Mouse (Mus musculus) limb, embryonic 10.5 days (tissue): Measurements from ENCODE around the gene Btbd8. TPM values are rescaled to one million over a fixed set of nuclear protein-coding genes. Genes with fewer than 3 reads are reported as not detected.

Source experiments
- DNase-seq: peaks from one replicate; pipeline ENCODE4 v3.0.0-alpha.2; 2017; ENCODE audit warnings: low spot score
- H3K27ac ChIP-seq: fragments of 300-500 bp; sonication (generic); 2 replicates; pipeline ENCODE4 v1.5.1; 2016; ENCODE audit warnings: mild to moderate bottlenecking
- H3K27me3 ChIP-seq: fragments of 300-500 bp; sonication (generic); 2 replicates; pipeline ENCODE4 v1.6.1; 2016; ENCODE audit warnings: low read depth, mild to moderate bottlenecking; ENCODE audit not compliant: poor library complexity, severe bottlenecking
- H3K36me3 ChIP-seq: fragments of 300-500 bp; sonication (generic); 2 replicates; pipeline ENCODE4 v1.6.1; 2016; ENCODE audit warnings: mild to moderate bottlenecking, moderate library complexity
- H3K4me1 ChIP-seq: fragments of 300-500 bp; sonication (generic); 2 replicates; pipeline ENCODE4 v1.6.1; 2016
- H3K4me3 ChIP-seq: fragments of 300-500 bp; sonication (generic); 2 replicates; pipeline ENCODE4 v1.5.1; 2016; ENCODE audit warnings: mild to moderate bottlenecking, moderate library complexity
- H3K9me3 ChIP-seq: fragments of 300-500 bp; sonication (generic); replicated peaks from 2 replicates; pipeline ENCODE4 v1.6.1; 2016; ENCODE audit warnings: mild to moderate bottlenecking
- WGBS: fragments of 180-500 bp; shearing (Covaris S2); methylation state at CpG from one replicate; pipeline ENCODE4 v1.1.7; 2016; 5-methylcytosine and 5-hydroxymethylcytosine counted together
- polyA plus RNA-seq: library from polyadenylated mRNA; unstranded; fragments of >200 nt; fragmentation: Nextera tagmentation; extraction: Ambion mirVana; gene quantifications from 2 replicates; pipeline ENCODE4 v1.2.1, GENCODE M21; 2016

Gene Btbd8
- 3.0 and 4.0 TPM in 2 replicates for polyA plus RNA-seq

GRCm38 (mm10) chr5:107437464-107438281 is at the start of gene Btbd8:
Gene Btbd8 (plus strand): TSS chr5:107437997.
- H3K27me3 ChIP-seq = no peaks in the 10 kb centered on the region
- DNase-seq = peak; percentile 98
- under 1% methylated on average over 51 of the region's 51 CpGs for WGBS
- H3K4me1 ChIP-seq = peaks cover 15% of the 10 kb centered on the region
- H3K4me3 ChIP-seq = peak within 1 kb of the TSS; percentile 86
- peak within 1 kb of the TSS; percentile 95 for H3K27ac ChIP-seq
- no peaks in the 10 kb centered on the region for H3K9me3 ChIP-seq
- H3K36me3 ChIP-seq = no peaks in the 10 kb centered on the region

DNA sequence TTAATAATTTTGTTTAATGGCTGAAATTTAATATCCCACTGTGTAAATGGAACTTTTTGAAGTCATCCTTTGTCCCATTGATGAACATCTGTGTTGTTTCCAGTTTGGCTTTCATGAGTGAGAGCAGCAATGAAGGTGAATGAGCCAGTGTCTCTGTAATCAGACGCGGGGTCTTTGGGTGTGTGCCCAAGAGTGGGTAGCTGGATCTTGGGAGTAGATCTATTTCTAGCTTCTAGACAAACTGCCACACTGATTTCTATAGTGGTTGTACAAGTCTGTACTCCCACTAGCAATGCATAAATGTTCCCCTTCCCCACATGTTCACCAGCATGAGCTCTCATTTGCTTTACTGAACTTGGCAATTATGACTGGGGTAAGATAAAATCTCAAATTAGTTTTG is 48.4 kb upstream of the Btbd8 start:
- DNase-seq = no peak
- Histone ChIP-seq H3K27me3 (no peaks in the 10 kb centered on the region), H3K27ac (no peak overlapping the region), H3K9me3 (no peaks in the 10 kb centered on the region), H3K4me3 (no peak overlapping the region), H3K36me3 (no peaks in the 10 kb centered on the region), H3K4me1 (peaks cover 1% of the 10 kb centered on the region; the same call in 1 of the 2 replicates)
- WGBS = 95% methylated on average over 2 of the region's 2 CpGs

- peaks cover 4% of the 10 kb centered on the region; the same call in 1 of the 2 replicates for H3K4me1 ChIP-seq
- H3K9me3 ChIP-seq = no peaks in the 10 kb centered on the region
- no peaks in the 10 kb centered on the region for H3K36me3 ChIP-seq
- no peak overlapping the region for H3K27ac ChIP-seq
- DNase-seq = no peak
- WGBS = 51% methylated on average over 2 of the region's 2 CpGs
- H3K27me3 ChIP-seq = no peaks in the 10 kb centered on the region
- H3K4me3 ChIP-seq = no peak overlapping the region
Observed at GRCm38 (mm10) chr5:107394437-107394836, 43.4 kb upstream of the Btbd8 start.

DNA sequence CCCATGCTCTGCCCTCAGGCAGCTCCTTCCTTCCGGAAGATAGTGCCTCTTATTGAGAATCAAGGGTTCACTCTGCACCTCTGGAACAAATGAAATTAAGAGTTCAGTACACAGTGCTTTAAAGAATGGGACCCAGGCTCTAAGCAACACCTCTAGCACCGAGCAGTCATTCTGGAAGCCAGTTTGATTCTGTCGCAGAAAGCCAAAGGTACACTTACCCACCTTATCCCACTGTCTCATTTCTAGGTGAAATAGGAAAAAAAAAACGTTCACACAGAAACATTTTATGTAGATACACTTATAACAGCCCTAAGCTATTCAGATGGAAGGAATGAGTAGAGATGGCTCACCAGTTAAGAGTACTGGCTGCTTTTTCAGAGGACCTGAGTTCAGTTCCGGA is 35.4 kb upstream of the Btbd8 start, which contains the start of gene Ephx4:
Ephx4 (plus strand) TSS at position 301 of the 400 bp plus-strand sequence.
- WGBS = 25% methylated on average over 5 of the region's 5 CpGs
- Histone ChIP-seq H3K27ac (peak within 1 kb of the TSS; percentile 75), H3K4me1 (peaks cover 15% of the 10 kb centered on the region), H3K36me3 (no peaks in the 10 kb centered on the region), H3K9me3 (no peaks in the 10 kb centered on the region), H3K4me3 (peak within 1 kb of the TSS; percentile 66), H3K27me3 (peaks cover 58% of the 10 kb centered on the region)
- DNase-seq = no peak

- DNase-seq = peak; percentile 65
Observed at GRCm38 (mm10) chr5:107403011-107403946, 34.5 kb upstream of the Btbd8 start.

GRCm38 (mm10) chr5:107403947-107404684 is 33.7 kb upstream of the Btbd8 start:
- no peaks in the 10 kb centered on the region for H3K9me3 ChIP-seq
- no peak for DNase-seq
- H3K27me3 ChIP-seq = peaks cover 63% of the 10 kb centered on the region
- WGBS = 41% methylated on average over 12 of the region's 12 CpGs
- peaks cover 15% of the 10 kb centered on the region for H3K4me1 ChIP-seq
- H3K4me3 ChIP-seq = peak overlapping the region; percentile 66
- H3K36me3 ChIP-seq = no peaks in the 10 kb centered on the region
- peak overlapping the region; percentile 75 for H3K27ac ChIP-seq

More at GRCm38 (mm10) chr5:107403011-107403946, 34.5 kb upstream of the Btbd8 start:
- H3K4me3 ChIP-seq = peak overlapping the region; percentile 66
- WGBS = under 1% methylated on average over 79 of the region's 80 CpGs
- H3K27ac ChIP-seq = peak overlapping the region; percentile 75
- peaks cover 63% of the 10 kb centered on the region for H3K27me3 ChIP-seq
- no peaks in the 10 kb centered on the region for H3K9me3 ChIP-seq
- no peaks in the 10 kb centered on the region for H3K36me3 ChIP-seq
- peaks cover 15% of the 10 kb centered on the region for H3K4me1 ChIP-seq

DNA sequence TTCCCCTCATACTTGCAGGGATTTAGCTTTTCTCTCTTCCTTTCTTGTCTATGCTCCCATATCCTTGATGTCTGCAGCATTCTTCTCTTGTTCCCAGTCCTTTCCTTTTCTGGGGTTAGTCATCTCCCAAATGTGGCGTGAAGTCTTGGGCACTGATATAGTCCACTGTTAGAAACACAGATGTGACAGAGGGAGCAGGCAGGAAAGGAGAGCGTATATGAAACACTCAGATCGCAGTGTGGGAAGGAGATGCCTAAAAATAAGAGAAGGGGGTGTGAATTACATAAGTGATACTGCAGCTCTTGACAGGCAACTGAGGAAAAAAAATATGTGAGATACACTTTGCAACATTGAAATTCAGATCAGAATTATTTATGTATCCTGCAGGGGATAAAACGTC is 32.4 kb upstream of the Btbd8 start:
- Histone ChIP-seq H3K4me3 (no peak overlapping the region), H3K27me3 (peaks cover 63% of the 10 kb centered on the region), H3K36me3 (no peaks in the 10 kb centered on the region), H3K27ac (no peak overlapping the region), H3K9me3 (no peaks in the 10 kb centered on the region), H3K4me1 (peaks cover 15% of the 10 kb centered on the region)
- WGBS = 94% methylated on average over 4 of the region's 4 CpGs
- no peak for DNase-seq

GRCm38 (mm10) chr5:107410305-107410704 is 27.5 kb upstream of the Btbd8 start:
- Histone ChIP-seq H3K9me3 (no peaks in the 10 kb centered on the region), H3K4me3 (no peak overlapping the region), H3K4me1 (peaks cover 6% of the 10 kb centered on the region), H3K27ac (no peak overlapping the region), H3K36me3 (no peaks in the 10 kb centered on the region), H3K27me3 (peaks cover 17% of the 10 kb centered on the region)
- DNase-seq = no peak
- 94% methylated on average over 1 of the region's 1 CpGs for WGBS

DNA sequence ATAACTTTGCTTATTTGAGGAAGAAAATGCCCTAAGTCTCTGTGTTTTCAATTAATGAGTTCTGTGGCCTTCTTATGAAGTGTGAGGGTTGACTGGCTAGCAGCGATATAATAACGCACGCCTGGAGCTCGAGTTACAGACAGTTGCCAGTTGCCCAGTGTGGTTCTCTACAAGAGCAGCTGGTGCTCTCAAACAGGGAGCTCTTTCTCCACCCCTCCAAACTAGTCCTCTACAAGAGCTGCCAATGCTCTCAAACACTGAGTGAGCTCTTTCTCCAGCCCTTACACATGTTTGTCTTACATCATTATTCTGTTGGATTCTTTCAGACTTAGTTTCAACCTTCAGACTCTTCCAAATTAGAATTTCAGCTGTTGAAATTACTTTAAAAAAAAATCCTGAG is 26.5 kb upstream of the Btbd8 start:
- Histone ChIP-seq H3K9me3 (no peaks in the 10 kb centered on the region), H3K4me1 (peaks cover 6% of the 10 kb centered on the region), H3K27ac (no peak overlapping the region), H3K27me3 (0 out of 2 replicates have a peak, but pooled peaks cover 8% of the 10 kb centered on the region), H3K36me3 (no peaks in the 10 kb centered on the region), H3K4me3 (no peak overlapping the region)
- WGBS = 53% methylated on average over 4 of the region's 4 CpGs
- no peak for DNase-seq

GRCm38 (mm10) chr5:107412285-107412684 is 25.5 kb upstream of the Btbd8 start:
- no peaks in the 10 kb centered on the region for H3K9me3 ChIP-seq
- no peaks in the 10 kb centered on the region for H3K36me3 ChIP-seq
- H3K4me3 ChIP-seq = no peak overlapping the region
- 83% methylated on average over 2 of the region's 2 CpGs for WGBS
- DNase-seq = no peak
- peaks cover 6% of the 10 kb centered on the region for H3K4me1 ChIP-seq
- 0 out of 2 replicates have a peak, but pooled peaks cover 4% of the 10 kb centered on the region for H3K27me3 ChIP-seq
- no peak overlapping the region for H3K27ac ChIP-seq

- Histone ChIP-seq H3K27ac (no peak overlapping the region), H3K4me1 (peaks cover 6% of the 10 kb centered on the region), H3K9me3 (no peaks in the 10 kb centered on the region), H3K27me3 (no peaks in the 10 kb centered on the region), H3K4me3 (no peak overlapping the region), H3K36me3 (no peaks in the 10 kb centered on the region)
- DNase-seq = no peak
- WGBS = 85% methylated on average over 2 of the region's 2 CpGs
Observed at GRCm38 (mm10) chr5:107415098-107415497, 22.7 kb upstream of the Btbd8 start.

- no peaks in the 10 kb centered on the region for H3K36me3 ChIP-seq
- H3K9me3 ChIP-seq = no peaks in the 10 kb centered on the region
- no peak for DNase-seq
- H3K27ac ChIP-seq = no peak overlapping the region
- H3K4me1 ChIP-seq = no peaks in the 10 kb centered on the region
- no peaks in the 10 kb centered on the region for H3K27me3 ChIP-seq
- H3K4me3 ChIP-seq = no peak overlapping the region
- 85% methylated on average over 1 of the region's 1 CpGs for WGBS
Observed at GRCm38 (mm10) chr5:107421676-107422075, 16.1 kb upstream of the Btbd8 start.
